Mouse (Mus musculus) intestine, embryonic 16.5 days (tissue): ENCODE data around the gene Ugt1a10. TPM values are rescaled to one million over a fixed set of nuclear protein-coding genes. Genes with fewer than 3 reads are reported as not detected.
"Not testable (repeated sequence)": the region's sequence is repeated elsewhere in the genome, so short reads cannot be mapped to it uniquely, and the experiment has no call there.

Experiments used
- ATAC-seq: fragments of 200-750 bp; cut with Nextera tagmentation; 2 replicates; pipeline ENCODE4 v1.8.0; 2017; ENCODE audit warnings: moderate TSS enrichment, moderate library complexity
- H3K27ac ChIP-seq: fragments of 300-500 bp; sonication (generic); 2 replicates; pipeline ENCODE4 v1.5.1; 2014; ENCODE audit warnings: mild to moderate bottlenecking, low read length
- H3K27me3 ChIP-seq: fragments of 300-500 bp; sonication (generic); replicated peaks from 2 replicates; pipeline ENCODE4 v1.6.1; 2014; ENCODE audit warnings: low read length, control low read depth, mixed read lengths; ENCODE audit not compliant: control insufficient read depth, insufficient read depth
- H3K36me3 ChIP-seq: fragments of 300-500 bp; sonication (generic); 2 replicates; pipeline ENCODE4 v1.6.1; 2014; ENCODE audit warnings: low read length, control low read depth; ENCODE audit not compliant: control insufficient read depth, insufficient read depth
- H3K4me1 ChIP-seq: fragments of 300-500 bp; sonication (generic); 2 replicates; pipeline ENCODE4 v1.6.1; 2014; ENCODE audit warnings: low read length, control low read depth, mixed read lengths; ENCODE audit not compliant: control insufficient read depth, insufficient read depth
- H3K4me2 ChIP-seq: fragments of 300-500 bp; sonication (generic); 2 replicates; pipeline ENCODE4 v1.6.1; 2014; ENCODE audit warnings: low read depth, low read length, control low read depth
- H3K4me3 ChIP-seq: fragments of 300-500 bp; sonication (generic); 2 replicates; pipeline ENCODE4 v1.5.1; 2014; ENCODE audit warnings: mild to moderate bottlenecking, low read length
- H3K9ac ChIP-seq: fragments of 300-500 bp; sonication (generic); 2 replicates; pipeline ENCODE4 v1.6.1; 2014; ENCODE audit warnings: low read depth, low read length
- H3K9me3 ChIP-seq: fragments of 300-500 bp; sonication (generic); 2 replicates; pipeline ENCODE4 v1.6.1; 2016; ENCODE audit warnings: low read length, control low read depth; ENCODE audit not compliant: control insufficient read depth
- WGBS: fragments of 180-500 bp; shearing (Covaris S2); extraction: QIAGEN DNeasy Blood & Tissue Kit; methylation state at CpG from one replicate; pipeline ENCODE4 v1.1.7; 2014; 5-methylcytosine and 5-hydroxymethylcytosine counted together
- polyA plus RNA-seq: library from polyadenylated mRNA; unstranded; fragments of >200 nt; fragmentation: Nextera tagmentation; extraction: Ambion mirVana; gene quantifications from 2 replicates; pipeline ENCODE4 v1.2.1, GENCODE M21; 2015

Gene Ugt1a10
- polyA plus RNA-seq, 1 experiment from 2014 or later, result not detected

GRCm38 (mm10) chr1:88103697-88104468 lies 48.7 kb downstream of the Ugt1a10 start:
- not testable (repeated sequence) for H3K36me3 ChIP-seq, H3K9me3 ChIP-seq, H3K9ac ChIP-seq, H3K4me3 ChIP-seq, H3K27ac ChIP-seq, H3K4me2 ChIP-seq, H3K27me3 ChIP-seq
- 63% methylated on average over 4 of the region's 5 CpGs for WGBS
- peaks cover 16% of the 10 kb centered on the region for H3K4me1 ChIP-seq
- ATAC-seq, result 0 out of 2 replicates have a peak, but pooled peaks have one; percentile 52

- ATAC-seq, result no peak
- Histone ChIP-seq H3K4me1 (peaks cover 16% of the 10 kb centered on the region), H3K4me2 (no peak overlapping the region), H3K36me3 (no peaks in the 10 kb centered on the region), H3K27me3 (no peaks in the 10 kb centered on the region), H3K4me3 (no peak overlapping the region), H3K27ac (no peak overlapping the region), H3K9me3 (no peaks in the 10 kb centered on the region), H3K9ac (no peak overlapping the region)
- 95% methylated on average over 1 of the region's 1 CpGs for WGBS
Measured at GRCm38 (mm10) chr1:88104667-88105430, 49.7 kb downstream of the Ugt1a10 start.

- Histone ChIP-seq H3K36me3 (no peaks in the 10 kb centered on the region), H3K27ac (no peak overlapping the region), H3K4me3 (no peak overlapping the region), H3K9me3 (no peaks in the 10 kb centered on the region), H3K9ac (no peak overlapping the region), H3K27me3 (no peaks in the 10 kb centered on the region), H3K4me1 (peaks cover 16% of the 10 kb centered on the region), H3K4me2 (no peak overlapping the region)
- 37% methylated on average over 2 of the region's 2 CpGs for WGBS
- 0 out of 2 replicates have a peak, but pooled peaks have one; percentile 19 for ATAC-seq
Measured at GRCm38 (mm10) chr1:88105656-88106055, 50.5 kb downstream of the Ugt1a10 start.

- peaks cover 13% of the 10 kb centered on the region for H3K4me1 ChIP-seq
- ATAC-seq, result peak; percentile 90
- not testable (repeated sequence) for H3K9ac ChIP-seq, H3K27ac ChIP-seq, H3K4me3 ChIP-seq, H3K4me2 ChIP-seq, H3K27me3 ChIP-seq, H3K36me3 ChIP-seq, H3K9me3 ChIP-seq
- 56% methylated on average over 2 of the region's 2 CpGs for WGBS
Measured at GRCm38 (mm10) chr1:88109027-88109557, 53.9 kb downstream of the Ugt1a10 start.

- H3K27me3 ChIP-seq, H3K27ac ChIP-seq, H3K9me3 ChIP-seq, H3K4me1 ChIP-seq, ATAC-seq, H3K9ac ChIP-seq, H3K4me2 ChIP-seq, H3K4me3 ChIP-seq, H3K36me3 ChIP-seq: not testable (repeated sequence)
- WGBS, result 42% methylated on average over 2 of the region's 2 CpGs
Measured at GRCm38 (mm10) chr1:88109604-88110003, 54.4 kb downstream of the Ugt1a10 start.

DNA sequence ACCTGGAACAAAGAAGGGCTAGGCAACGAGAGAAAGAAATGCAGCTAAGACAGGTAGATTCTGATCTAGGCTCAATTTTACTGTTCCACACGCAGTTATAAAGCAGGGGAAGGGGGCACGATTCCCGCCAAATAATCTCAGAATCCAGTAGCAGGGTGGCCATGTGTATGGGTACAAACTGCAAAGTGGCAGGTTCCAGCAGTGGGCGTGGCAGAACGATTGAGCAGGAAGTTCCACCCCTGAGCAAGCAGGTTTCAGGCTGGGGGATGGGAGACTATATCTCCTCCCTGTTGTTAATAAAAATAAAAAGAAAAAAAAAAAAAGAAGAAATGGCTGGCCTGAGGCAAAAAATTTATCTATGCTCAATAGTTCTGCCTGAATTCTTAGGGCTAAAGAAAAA lies 57.6 kb downstream of the Ugt1a10 start:
- H3K9me3 ChIP-seq, ATAC-seq, H3K36me3 ChIP-seq, H3K27me3 ChIP-seq, H3K4me1 ChIP-seq, H3K4me3 ChIP-seq, H3K9ac ChIP-seq, H3K27ac ChIP-seq, H3K4me2 ChIP-seq: not testable (repeated sequence)
- WGBS, result 93% methylated on average over 6 of the region's 6 CpGs

GRCm38 (mm10) chr1:88120550-88120949 lies 65.4 kb downstream of the Ugt1a10 start:
- ATAC-seq, result peak; percentile 66
- not testable (repeated sequence) for H3K4me1 ChIP-seq, H3K4me2 ChIP-seq, H3K4me3 ChIP-seq, H3K9me3 ChIP-seq, H3K36me3 ChIP-seq, H3K27me3 ChIP-seq, H3K9ac ChIP-seq, H3K27ac ChIP-seq
- WGBS, result 12% methylated on average over 4 of the region's 4 CpGs

- not testable (repeated sequence) for H3K4me3 ChIP-seq, H3K27ac ChIP-seq, H3K4me1 ChIP-seq, H3K36me3 ChIP-seq, H3K27me3 ChIP-seq, H3K9ac ChIP-seq, H3K4me2 ChIP-seq, ATAC-seq, H3K9me3 ChIP-seq
- WGBS, result no CpG with 5 or more reads among the region's 1 CpGs
Measured at GRCm38 (mm10) chr1:88121521-88121920, 66.3 kb downstream of the Ugt1a10 start.

DNA sequence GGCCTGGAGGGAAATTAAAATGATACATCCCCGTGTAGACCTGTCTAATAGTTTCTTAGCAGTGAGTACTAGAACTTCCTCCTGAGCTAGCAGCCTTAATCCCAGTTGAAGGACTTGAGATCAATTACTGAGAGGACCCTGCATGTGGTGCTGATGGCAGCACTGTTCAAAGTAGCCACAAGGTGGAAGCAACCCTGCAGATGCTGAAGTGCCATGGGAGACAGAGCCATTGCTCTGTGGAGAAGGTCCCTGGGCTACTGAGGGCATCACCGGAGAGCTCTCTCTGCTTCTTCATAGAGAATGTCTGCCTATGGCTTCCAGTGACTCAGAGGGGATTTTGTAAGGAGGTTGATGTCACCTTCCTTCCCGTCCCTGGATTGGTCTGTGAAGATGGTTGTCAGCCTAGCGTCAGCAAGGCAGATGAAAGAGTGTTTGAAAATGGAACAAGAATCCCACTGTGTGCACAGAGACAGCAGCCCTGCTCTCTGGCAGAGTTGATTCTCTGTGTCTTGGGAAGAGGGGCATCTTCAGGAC lies 70.7 kb downstream of the Ugt1a10 start:
- not testable (repeated sequence) for H3K9me3 ChIP-seq, H3K36me3 ChIP-seq, H3K4me1 ChIP-seq, H3K4me2 ChIP-seq, H3K27me3 ChIP-seq, H3K27ac ChIP-seq, H3K9ac ChIP-seq, H3K4me3 ChIP-seq, ATAC-seq
- WGBS, result 75% methylated on average over 3 of the region's 4 CpGs
